Mouse (Mus musculus): ENCODE results near the gene Rbms1. TPM values are rescaled to one million over a fixed set of nuclear protein-coding genes. Genes with fewer than 3 reads are reported as not detected.
A peak's percentile ranks its signal among the peaks of the same experiment; 100 is the strongest.

Gene Rbms1
- polyA plus RNA-seq, 1 experiment from 2014 or later = 72.2 TPM

- H3K27ac ChIP-seq (ENCODE audit: low read length) = peak overlapping the region; percentile 37; the same call in 1 of the 2 replicates
- H3K36me3 ChIP-seq (ENCODE audit: control insufficient read depth, insufficient read depth, low read length) = no peaks in the 10 kb centered on the region
- 62% methylated on average over 5 of the region's 5 CpGs for WGBS
- H3K27me3 ChIP-seq (replicated peaks; ENCODE audit: control insufficient read depth, insufficient read depth, low read length) = no peaks in the 10 kb centered on the region
- H3K4me1 ChIP-seq (ENCODE audit: control insufficient read depth, insufficient read depth, low read length) = peaks cover 20% of the 10 kb centered on the region
- H3K9ac ChIP-seq (ENCODE audit: low read depth, low read length) = no peak overlapping the region
- no peak overlapping the region for H3K4me3 ChIP-seq (ENCODE audit: low read length)
- H3K4me2 ChIP-seq (ENCODE audit: low read depth, low read length) = no peak overlapping the region
- ATAC-seq = no peak
- H3K9me3 ChIP-seq (ENCODE audit: control insufficient read depth, low read length) = no peaks in the 10 kb centered on the region
Observed at GRCm38 (mm10) chr2:60882202-60883042, 80.6 kb downstream of the Rbms1 start.

GRCm38 (mm10) chr2:60881571-60882041 is 81.4 kb downstream of the Rbms1 start:
- Histone ChIP-seq H3K27me3 (replicated peaks; ENCODE audit: control insufficient read depth, insufficient read depth, low read length) (no peaks in the 10 kb centered on the region), H3K4me3 (ENCODE audit: low read length) (peak overlapping the region; percentile 99), H3K9me3 (ENCODE audit: control insufficient read depth, low read length) (no peaks in the 10 kb centered on the region), H3K4me1 (ENCODE audit: control insufficient read depth, insufficient read depth, low read length) (peaks cover 26% of the 10 kb centered on the region), H3K36me3 (ENCODE audit: control insufficient read depth, insufficient read depth, low read length) (no peaks in the 10 kb centered on the region), H3K9ac (ENCODE audit: low read depth, low read length) (peak overlapping the region; percentile 96), H3K27ac (ENCODE audit: low read length) (peak overlapping the region; percentile 93), H3K4me2 (ENCODE audit: low read depth, low read length) (peak overlapping the region; percentile 75)
- ATAC-seq = no peak
- WGBS = 3% methylated on average over 17 of the region's 27 CpGs

GRCm38 (mm10) chr2:60880789-60881570 is 82.0 kb downstream of the Rbms1 start:
- no peaks in the 10 kb centered on the region for H3K27me3 ChIP-seq (replicated peaks; ENCODE audit: control insufficient read depth, insufficient read depth, low read length)
- peak overlapping the region; percentile 93 for H3K27ac ChIP-seq (ENCODE audit: low read length)
- H3K4me3 ChIP-seq (ENCODE audit: low read length) = peak overlapping the region; percentile 99
- peak overlapping the region; percentile 75 for H3K4me2 ChIP-seq (ENCODE audit: low read depth, low read length)
- no peaks in the 10 kb centered on the region for H3K9me3 ChIP-seq (ENCODE audit: control insufficient read depth, low read length)
- peak; percentile 97 for ATAC-seq
- H3K36me3 ChIP-seq (ENCODE audit: control insufficient read depth, insufficient read depth, low read length) = no peaks in the 10 kb centered on the region
- under 1% methylated on average over 81 of the region's 104 CpGs for WGBS
- peak overlapping the region; percentile 96 for H3K9ac ChIP-seq (ENCODE audit: low read depth, low read length)
- H3K4me1 ChIP-seq (ENCODE audit: control insufficient read depth, insufficient read depth, low read length) = peaks cover 26% of the 10 kb centered on the region

GRCm38 (mm10) chr2:60879966-60880788 is 82.8 kb downstream of the Rbms1 start:
- no peaks in the 10 kb centered on the region for H3K27me3 ChIP-seq (replicated peaks; ENCODE audit: control insufficient read depth, insufficient read depth, low read length)
- no peak for ATAC-seq
- H3K4me1 ChIP-seq (ENCODE audit: control insufficient read depth, insufficient read depth, low read length) = peaks cover 26% of the 10 kb centered on the region
- H3K9ac ChIP-seq (ENCODE audit: low read depth, low read length) = peak overlapping the region; percentile 96
- peak overlapping the region; percentile 75 for H3K4me2 ChIP-seq (ENCODE audit: low read depth, low read length)
- H3K27ac ChIP-seq (ENCODE audit: low read length) = no peak overlapping the region
- 16% methylated on average over 14 of the region's 14 CpGs for WGBS
- peak overlapping the region; percentile 99 for H3K4me3 ChIP-seq (ENCODE audit: low read length)
- H3K9me3 ChIP-seq (ENCODE audit: control insufficient read depth, low read length) = no peaks in the 10 kb centered on the region
- no peaks in the 10 kb centered on the region for H3K36me3 ChIP-seq (ENCODE audit: control insufficient read depth, insufficient read depth, low read length)

GRCm38 (mm10) chr2:60879141-60879818 is 83.7 kb downstream of the Rbms1 start:
- Histone ChIP-seq H3K4me1 (ENCODE audit: control insufficient read depth, insufficient read depth, low read length) (peaks cover 26% of the 10 kb centered on the region), H3K4me2 (ENCODE audit: low read depth, low read length) (no peak overlapping the region), H3K9me3 (ENCODE audit: control insufficient read depth, low read length) (no peaks in the 10 kb centered on the region), H3K27me3 (replicated peaks; ENCODE audit: control insufficient read depth, insufficient read depth, low read length) (no peaks in the 10 kb centered on the region), H3K4me3 (ENCODE audit: low read length) (no peak overlapping the region), H3K9ac (ENCODE audit: low read depth, low read length) (no peak overlapping the region), H3K27ac (ENCODE audit: low read length) (no peak overlapping the region), H3K36me3 (ENCODE audit: control insufficient read depth, insufficient read depth, low read length) (no peaks in the 10 kb centered on the region)
- WGBS = 78% methylated on average over 5 of the region's 5 CpGs
- no peak for ATAC-seq

- no peak for ATAC-seq
- 51% methylated on average over 14 of the region's 14 CpGs for WGBS
- Histone ChIP-seq H3K27ac (ENCODE audit: low read length) (no peak overlapping the region), H3K36me3 (ENCODE audit: control insufficient read depth, insufficient read depth, low read length) (no peaks in the 10 kb centered on the region), H3K4me2 (ENCODE audit: low read depth, low read length) (no peak overlapping the region), H3K27me3 (replicated peaks; ENCODE audit: control insufficient read depth, insufficient read depth, low read length) (no peaks in the 10 kb centered on the region), H3K4me3 (ENCODE audit: low read length) (no peak overlapping the region), H3K4me1 (ENCODE audit: control insufficient read depth, insufficient read depth, low read length) (peaks cover 19% of the 10 kb centered on the region), H3K9me3 (ENCODE audit: control insufficient read depth, low read length) (no peaks in the 10 kb centered on the region), H3K9ac (ENCODE audit: low read depth, low read length) (no peak overlapping the region)
Observed at GRCm38 (mm10) chr2:60877543-60878386, 85.2 kb downstream of the Rbms1 start.

GRCm38 (mm10) chr2:60876891-60877290 is 86.1 kb downstream of the Rbms1 start:
- H3K4me1 ChIP-seq (ENCODE audit: control insufficient read depth, insufficient read depth, low read length) = peaks cover 19% of the 10 kb centered on the region
- no peak overlapping the region for H3K27ac ChIP-seq (ENCODE audit: low read length)
- no peak overlapping the region for H3K9ac ChIP-seq (ENCODE audit: low read depth, low read length)
- ATAC-seq = no peak
- 62% methylated on average over 2 of the region's 2 CpGs for WGBS
- H3K9me3 ChIP-seq (ENCODE audit: control insufficient read depth, low read length) = no peaks in the 10 kb centered on the region
- no peak overlapping the region for H3K4me3 ChIP-seq (ENCODE audit: low read length)
- no peak overlapping the region for H3K4me2 ChIP-seq (ENCODE audit: low read depth, low read length)
- no peaks in the 10 kb centered on the region for H3K27me3 ChIP-seq (replicated peaks; ENCODE audit: control insufficient read depth, insufficient read depth, low read length)
- no peaks in the 10 kb centered on the region for H3K36me3 ChIP-seq (ENCODE audit: control insufficient read depth, insufficient read depth, low read length)

GRCm38 (mm10) chr2:60872095-60872811 is 90.7 kb downstream of the Rbms1 start:
- H3K27ac ChIP-seq (ENCODE audit: low read length) = no peak overlapping the region
- H3K9me3 ChIP-seq (ENCODE audit: control insufficient read depth, low read length) = no peaks in the 10 kb centered on the region
- H3K4me1 ChIP-seq (ENCODE audit: control insufficient read depth, insufficient read depth, low read length) = peaks cover 22% of the 10 kb centered on the region
- H3K36me3 ChIP-seq (ENCODE audit: control insufficient read depth, insufficient read depth, low read length) = no peaks in the 10 kb centered on the region
- H3K4me3 ChIP-seq (ENCODE audit: low read length) = no peak overlapping the region
- no peak for ATAC-seq
- 64% methylated on average over 7 of the region's 7 CpGs for WGBS
- no peaks in the 10 kb centered on the region for H3K27me3 ChIP-seq (replicated peaks; ENCODE audit: control insufficient read depth, insufficient read depth, low read length)
- H3K4me2 ChIP-seq (ENCODE audit: low read depth, low read length) = no peak overlapping the region
- H3K9ac ChIP-seq (ENCODE audit: low read depth, low read length) = no peak overlapping the region
